Mouse (Mus musculus) E14TG2a.4 (cell line): ENCODE measurements around the gene Klf7.

Source experiments
- CTCF ChIP-seq: conservative IDR thresholded peaks from 2 replicates; pipeline ENCODE4 v1.5.1; 2014; ENCODE audit warnings: low read length
- NANOG ChIP-seq: IDR thresholded peaks from 2 replicates; pipeline ENCODE4 v1.6.1; 2014; ENCODE audit warnings: borderline replicate concordance, low read length, mixed read lengths
- POU5F1 ChIP-seq: IDR thresholded peaks from 2 replicates; pipeline ENCODE4 v1.6.1; 2014; ENCODE audit warnings: low read length, borderline replicate concordance

GRCm38 (mm10) chr1:64019127-64019635 lies 102.9 kb downstream of the Klf7 start:
- no peak for TF ChIP-seq CTCF
- TF ChIP-seq POU5F1 = no peak
- no peak for TF ChIP-seq NANOG
